Comparison of ENCODE assay signal across 9 mouse cellular contexts in the genomic region with DNA sequence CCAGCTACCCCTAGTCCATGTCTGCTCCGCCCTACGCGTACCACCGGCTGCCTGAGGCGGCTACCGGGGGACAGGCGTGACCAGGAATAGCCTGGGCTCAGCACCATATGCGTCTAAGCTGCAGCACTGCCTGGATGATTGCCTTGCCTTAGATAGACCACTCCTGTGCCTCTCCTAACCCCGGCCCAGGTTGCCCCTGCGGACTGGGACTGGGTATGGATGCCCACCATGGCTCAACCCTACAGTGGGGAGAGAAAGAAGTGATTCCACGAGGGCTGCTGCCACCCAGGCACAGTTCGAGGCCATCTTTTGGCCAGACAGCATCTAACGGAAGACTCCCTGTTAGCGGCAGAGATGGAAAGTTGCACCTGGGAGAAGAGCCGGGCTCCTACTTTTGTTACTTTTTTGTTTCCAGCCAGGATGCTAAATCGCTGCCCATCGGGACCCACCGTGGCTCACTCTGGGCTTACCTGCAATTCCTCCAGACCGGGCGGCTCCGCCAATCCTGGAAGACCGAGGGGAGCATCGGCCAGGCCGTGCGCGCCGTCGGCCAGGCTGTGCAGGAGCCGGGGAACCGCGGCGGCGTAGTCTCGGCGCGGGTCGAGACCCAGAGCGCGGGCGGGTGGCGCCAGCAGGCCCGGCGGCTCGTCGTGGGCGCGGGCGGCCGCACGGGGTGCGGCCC. TPM values are rescaled to one million over a fixed set of nuclear protein-coding genes. Genes with fewer than 3 reads are reported as not detected.
A peak's percentile ranks its signal among the peaks of the same experiment; 100 is the strongest.
DNase-seq lines count a peak whose midpoint lies in the region; ATAC-seq lines count a peak whose summit lies in the region.
"Had no signal": no experiment of that assay in that cellular context is flagged by ENCODE, and none has a peak within 500 bp of the region (broad histone marks: within the 10 kb centered on the region; RNA-seq: fewer than 3 reads in every experiment).

No protein-coding gene starts in this region.

- ATAC-seq in heart, embryonic 12.5 days (ENCODE audit: insufficient number of reproducible peaks, low FRiP score): 0 out of 2 replicates have a peak, but pooled peaks have one; percentile 43
- ATAC-seq in hindbrain, embryonic 12.5 days (ENCODE audit: low FRiP score): no peak
- ATAC-seq in megakaryocyte progenitor cell, adult 5-6 weeks (replicated peaks; ENCODE audit: poor library complexity): 0 out of 2 replicates have a peak, but pooled peaks have one; percentile 19

- peak overlapping the region; percentile 59 for H3K9ac ChIP-seq in heart, embryonic 12.5 days
- H3K9ac ChIP-seq in hindbrain, embryonic 12.5 days: no peak overlapping the region

- H3K9me3 ChIP-seq in heart, embryonic 12.5 days (replicated peaks): no peaks in the 10 kb centered on the region
- no peaks in the 10 kb centered on the region for H3K9me3 ChIP-seq in hindbrain, embryonic 12.5 days (replicated peaks)

- peaks cover 20% of the 10 kb centered on the region for H3K4me1 ChIP-seq in heart, embryonic 12.5 days (replicated peaks)
- H3K4me1 ChIP-seq in hindbrain, embryonic 12.5 days: peaks cover 24% of the 10 kb centered on the region

- intact Hi-C loops in left cerebral cortex, postnatal 14 days (cut with DNase I): no loop called here

- no peak overlapping the region for H3K27ac ChIP-seq in heart, embryonic 12.5 days (ENCODE audit: poor library complexity, severe bottlenecking)
- no peak overlapping the region for H3K27ac ChIP-seq in hindbrain, embryonic 12.5 days

- WGBS in heart, embryonic 12.5 days: 4% methylated on average over 51 of the region's 51 CpGs
- WGBS in hindbrain, embryonic 12.5 days: 3% methylated on average over 48 of the region's 51 CpGs

- H3K27me3 ChIP-seq in heart, embryonic 12.5 days (replicated peaks): peaks cover 99% of the 10 kb centered on the region
- peaks cover 100% of the 10 kb centered on the region for H3K27me3 ChIP-seq in hindbrain, embryonic 12.5 days

- peak overlapping the region; percentile 74 for H3K4me2 ChIP-seq in heart, embryonic 12.5 days
- H3K4me2 ChIP-seq in hindbrain, embryonic 12.5 days (replicated peaks): peak overlapping the region; percentile 39

- H3K36me3 ChIP-seq in heart, embryonic 12.5 days: no peaks in the 10 kb centered on the region
- no peaks in the 10 kb centered on the region for H3K36me3 ChIP-seq in hindbrain, embryonic 12.5 days

- peak overlapping the region; percentile 45 for H3K4me3 ChIP-seq in heart, embryonic 12.5 days
- peak overlapping the region; percentile 29 for H3K4me3 ChIP-seq in hindbrain, embryonic 12.5 days

- no peak for DNase-seq in heart, adult 9 months (ENCODE audit: low spot score in 2 of 2)
- peak; percentile 44 for DNase-seq in R1 (ENCODE audit: low read depth, low spot score)
- DNase-seq in cerebellum, adult 18-20 months: no peak
- DNase-seq in left cerebral cortex, postnatal 14 days (ENCODE audit: low spot score in 2 of 2): no peak
- no peak for DNase-seq in adrenal gland, postnatal 14 days

RNA-seq across cellular contexts. Expression of a gene that starts 1.2 kb away (rescaled TPM):
- polyA plus RNA-seq in heart, embryonic 12.5 days (2016; fragmentation: Nextera tagmentation; extraction: Ambion mirVana): not detected in 2 replicates
- 0.77 and 0.93 TPM in 2 replicates for polyA plus RNA-seq in hindbrain, embryonic 12.5 days (2016; fragmentation: Nextera tagmentation; extraction: Ambion mirVana)
- total RNA-seq in megakaryocyte progenitor cell, adult 5-6 weeks (2015): not detected in 2 replicates
- total RNA-seq in megakaryocyte progenitor cell, adult 5-6 weeks (2017): not detected in 2 replicates
- total RNA-seq in left cerebral cortex, postnatal 14 days (2021): not detected
- total RNA-seq in adrenal gland, postnatal 14 days (2021): not detected in 2 replicates
- total RNA-seq: gastrocnemius, adult 18-20 months had no signal

RNA-seq across cellular contexts. Expression of a gene that starts 18.4 kb away (rescaled TPM):
- polyA plus RNA-seq in heart, embryonic 12.5 days (2016; fragmentation: Nextera tagmentation; extraction: Ambion mirVana): 31.3 and 32.4 TPM in 2 replicates
- polyA plus RNA-seq in hindbrain, embryonic 12.5 days (2016; fragmentation: Nextera tagmentation; extraction: Ambion mirVana): 54.3 and 62.6 TPM in 2 replicates
- total RNA-seq in megakaryocyte progenitor cell, adult 5-6 weeks (2015): 8.9 and 9.6 TPM in 2 replicates
- total RNA-seq in megakaryocyte progenitor cell, adult 5-6 weeks (2017): 8.2 and 8.5 TPM in 2 replicates
- total RNA-seq in left cerebral cortex, postnatal 14 days (2021): 100 to 1,000 TPM; 959 to 969 TPM
- 23.8 and 30.8 TPM in 2 replicates for total RNA-seq in adrenal gland, postnatal 14 days (2021)

RNA-seq across cellular contexts. Expression of a gene that starts 18.5 kb away (rescaled TPM):
- 28.1 and 29.8 TPM in 2 replicates for polyA plus RNA-seq in heart, embryonic 12.5 days (2016; fragmentation: Nextera tagmentation; extraction: Ambion mirVana)
- polyA plus RNA-seq in hindbrain, embryonic 12.5 days (2016; fragmentation: Nextera tagmentation; extraction: Ambion mirVana): 35.3 and 38.6 TPM in 2 replicates
- 11.6 and 14.3 TPM in 2 replicates for total RNA-seq in megakaryocyte progenitor cell, adult 5-6 weeks (2015)
- 12.5 and 19.1 TPM in 2 replicates for total RNA-seq in megakaryocyte progenitor cell, adult 5-6 weeks (2017)
- total RNA-seq in left cerebral cortex, postnatal 14 days (2021): 10 to 100 TPM; 53.8 to 55.3 TPM
- total RNA-seq in adrenal gland, postnatal 14 days (2021): 28.9 and 32.4 TPM in 2 replicates

RNA-seq across cellular contexts. Expression of a gene that starts 57.4 kb away (rescaled TPM):
- polyA plus RNA-seq in heart, embryonic 12.5 days (2016; fragmentation: Nextera tagmentation; extraction: Ambion mirVana): 383 and 387 TPM in 2 replicates
- 393 and 431 TPM in 2 replicates for polyA plus RNA-seq in hindbrain, embryonic 12.5 days (2016; fragmentation: Nextera tagmentation; extraction: Ambion mirVana)
- 240 and 298 TPM in 2 replicates for total RNA-seq in megakaryocyte progenitor cell, adult 5-6 weeks (2015)
- total RNA-seq in megakaryocyte progenitor cell, adult 5-6 weeks (2017): 112 and 159 TPM in 2 replicates
- total RNA-seq in left cerebral cortex, postnatal 14 days (2021): 100 to 1,000 TPM; 106 to 115 TPM
- 184 and 190 TPM in 2 replicates for total RNA-seq in adrenal gland, postnatal 14 days (2021)

Comparison
In these comparisons a context has a peak if more than half of its experiments do, and no peak if none do; other contexts are left out.
1. RNA of a gene that starts 18.4 kb away (total RNA-seq): 959 to 969 TPM in left cerebral cortex, postnatal 14 days; 23.8 to 30.8 TPM in adrenal gland, postnatal 14 days and 8.2 to 9.6 TPM in megakaryocyte progenitor cell, adult 5-6 weeks; every median in the first group is over 10 times any median in the second.